ENCODE assay signal across 21 mouse cellular contexts in genomic region chr7:130859926-130860325, GRCm38 (mm10). TPM values are rescaled to one million over a fixed set of nuclear protein-coding genes. Genes with fewer than 3 reads are reported as not detected.
A peak's percentile ranks its signal among the peaks of the same experiment; 100 is the strongest.
DNase-seq lines count a peak whose midpoint lies in the region; ATAC-seq and TF ChIP-seq lines count a peak whose summit lies in the region.
"Had no signal": no experiment of that assay in that cellular context is flagged by ENCODE, and none has a peak within 500 bp of the region (broad histone marks: within the 10 kb centered on the region; RNA-seq: fewer than 3 reads in every experiment).

No protein-coding gene starts in this region.

- no peak for DNase-seq in forebrain, embryonic 10.5 days (ENCODE audit: extremely low spot score, low spot score)
- no peak for DNase-seq in forebrain, embryonic 11.5 days (ENCODE audit: low spot score)
- no peak for DNase-seq in kidney, postnatal 36 days
- peak; percentile 85 for DNase-seq in R1 (ENCODE audit: low read depth, low spot score)
- no peak for DNase-seq in spleen, postnatal 14 days (ENCODE audit: low spot score in 2 of 2)
- no peak for DNase-seq in retina, embryonic 14.5 days (ENCODE audit: low spot score)
- DNase-seq: adrenal gland, postnatal 14 days; B cell, adult 2 months; cerebellum, adult 11-12 months; cerebellum, adult 9-10 months; gastrocnemius, postnatal 10 days; heart, adult 18-20 months; heart, postnatal 10 days; heart, postnatal 4 days had no signal

- no peak overlapping the region for H3K9ac ChIP-seq in forebrain, embryonic 11.5 days (ENCODE audit: low read length)
- no peak overlapping the region for H3K9ac ChIP-seq in kidney, embryonic 15.5 days
- H3K9ac ChIP-seq: intestine, embryonic 15.5 days had no signal

- H3K9me3 ChIP-seq in forebrain, embryonic 10.5 days: no peaks in the 10 kb centered on the region
- H3K9me3 ChIP-seq in forebrain, embryonic 11.5 days (ENCODE audit: control insufficient read depth, low read length): no peaks in the 10 kb centered on the region
- H3K9me3 ChIP-seq in kidney, embryonic 15.5 days (replicated peaks): no peaks in the 10 kb centered on the region
- H3K9me3 ChIP-seq in E14TG2a.4 (ENCODE audit: low read length): no peaks in the 10 kb centered on the region
- H3K9me3 ChIP-seq: heart, embryonic 10.5 days; intestine, embryonic 15.5 days had no signal

- 0 out of 2 replicates have a peak overlapping the region, but pooled peaks have one; percentile 78 for H3K27ac ChIP-seq in forebrain, embryonic 10.5 days
- H3K27ac ChIP-seq in forebrain, embryonic 11.5 days (ENCODE audit: low read depth, low read length): no peak overlapping the region
- H3K27ac ChIP-seq in kidney, embryonic 15.5 days: peak overlapping the region; percentile 75
- H3K27ac ChIP-seq: heart, embryonic 10.5 days; intestine, embryonic 15.5 days had no signal

- ATAC-seq in forebrain, embryonic 11.5 days (replicated peaks; ENCODE audit: low FRiP score): no peak
- ATAC-seq in kidney, embryonic 15.5 days (replicated peaks; ENCODE audit: low FRiP score): no peak
- ATAC-seq: activated CD4-positive, CD25-positive, alpha-beta regulatory T cell, adult 4 months; CD4-positive, CD25-positive, alpha-beta regulatory T cell, adult 4 months; intestine, embryonic 15.5 days had no signal

- WGBS in forebrain, embryonic 10.5 days: 27% methylated on average over 4 of the region's 5 CpGs
- WGBS in forebrain, embryonic 11.5 days: 15% methylated on average over 5 of the region's 5 CpGs
- 44% methylated on average over 3 of the region's 5 CpGs for WGBS in kidney, embryonic 15.5 days

- peaks cover 48% of the 10 kb centered on the region for H3K4me1 ChIP-seq in forebrain, embryonic 10.5 days
- H3K4me1 ChIP-seq in forebrain, embryonic 11.5 days (replicated peaks; ENCODE audit: control insufficient read depth, insufficient read depth, low read length): peaks cover 7% of the 10 kb centered on the region; the same call in 1 of the 2 replicates
- peaks cover 50% of the 10 kb centered on the region for H3K4me1 ChIP-seq in kidney, embryonic 15.5 days
- peaks cover 52% of the 10 kb centered on the region for H3K4me1 ChIP-seq in E14TG2a.4 (replicated peaks; ENCODE audit: low read depth, low read length)

- H3K4me3 ChIP-seq in forebrain, embryonic 10.5 days: no peak overlapping the region
- H3K4me3 ChIP-seq in forebrain, embryonic 11.5 days (ENCODE audit: low read depth, low read length): no peak overlapping the region
- no peak overlapping the region for H3K4me3 ChIP-seq in kidney, embryonic 15.5 days (replicated peaks)
- peak overlapping the region; percentile 70 for H3K4me3 ChIP-seq in E14TG2a.4 (replicated peaks; ENCODE audit: low read length)
- H3K4me3 ChIP-seq: heart, embryonic 10.5 days; intestine, embryonic 15.5 days had no signal

- TF ChIP-seq CTCF in E14TG2a.4 (conservative IDR thresholded peaks at IDR 0.05; ENCODE audit: low read length): no peak

- no peaks in the 10 kb centered on the region for H3K36me3 ChIP-seq in forebrain, embryonic 10.5 days (replicated peaks)
- H3K36me3 ChIP-seq in forebrain, embryonic 11.5 days (ENCODE audit: control insufficient read depth, insufficient read depth, low read length): no peaks in the 10 kb centered on the region
- no peaks in the 10 kb centered on the region for H3K36me3 ChIP-seq in kidney, embryonic 15.5 days
- H3K36me3 ChIP-seq in E14TG2a.4 (ENCODE audit: insufficient read depth, low read length): no peaks in the 10 kb centered on the region
- H3K36me3 ChIP-seq: G1E; heart, embryonic 10.5 days; intestine, embryonic 15.5 days had no signal

- H3K4me2 ChIP-seq in forebrain, embryonic 11.5 days (ENCODE audit: low read depth, low read length, severe bottlenecking): no peak overlapping the region
- no peak overlapping the region for H3K4me2 ChIP-seq in kidney, embryonic 15.5 days
- H3K4me2 ChIP-seq: intestine, embryonic 15.5 days had no signal

- H3K27me3 ChIP-seq in forebrain, embryonic 10.5 days (ENCODE audit: poor library complexity, severe bottlenecking): peaks cover 82% of the 10 kb centered on the region
- peaks cover 4% of the 10 kb centered on the region for H3K27me3 ChIP-seq in forebrain, embryonic 11.5 days (ENCODE audit: control insufficient read depth, insufficient read depth, low read length)
- peaks cover 11% of the 10 kb centered on the region; the same call in 1 of the 2 replicates for H3K27me3 ChIP-seq in kidney, embryonic 15.5 days
- H3K27me3 ChIP-seq in E14TG2a.4 (ENCODE audit: insufficient read depth, low read length): peaks cover 44% of the 10 kb centered on the region
- H3K27me3 ChIP-seq: intestine, embryonic 15.5 days had no signal

RNA-seq across cellular contexts. Expression of gene Plekha1, which starts 5.6 kb away (rescaled TPM):
- polyA plus RNA-seq in forebrain, embryonic 10.5 days (2016; fragmentation: Nextera tagmentation; extraction: Ambion mirVana): 31.7 and 37.3 TPM in 2 replicates
- 31.4 and 32.2 TPM in 2 replicates for polyA plus RNA-seq in forebrain, embryonic 11.5 days (2014; fragmentation: Nextera tagmentation; extraction: Ambion mirVana)
- 76.5 and 80.9 TPM in 2 replicates for polyA plus RNA-seq in kidney, embryonic 15.5 days (2015; fragmentation: Nextera tagmentation; extraction: Ambion mirVana)
- polyA plus RNA-seq: G1E had no signal
